Mouse (Mus musculus): ENCODE data around the gene Rpl38.

DNA sequence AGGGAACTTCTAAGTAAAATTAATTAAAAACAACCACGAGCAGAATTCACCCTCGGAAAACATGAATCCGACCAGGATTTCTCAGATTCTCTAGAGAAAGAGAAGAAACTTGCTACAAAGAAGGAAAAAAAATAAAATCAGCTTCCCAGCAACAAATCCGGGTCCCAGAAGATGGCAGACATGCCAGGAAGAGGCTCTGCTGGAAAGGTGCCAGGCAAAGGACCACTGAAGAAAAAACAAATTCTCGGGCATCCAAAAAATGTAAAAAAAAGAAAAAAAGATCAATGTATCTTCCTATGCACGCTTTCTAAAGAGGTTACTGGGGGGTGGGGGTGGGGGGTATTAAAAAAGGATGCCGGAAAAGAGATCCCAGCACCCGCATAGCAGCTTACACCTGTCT is 36.1 kb upstream of the Rpl38 start:
- no peak for TF ChIP-seq GATA1 (IDR thresholded peaks at IDR 0.05; ENCODE audit: borderline replicate concordance, low read length)
- TF ChIP-seq FLI1 (IDR thresholded peaks at IDR 0.05; ENCODE audit: low read length): no peak

Data from megakaryocyte, embryonic 14.5 days (primary cell).